Mouse (Mus musculus) liver, embryonic 14.5 days (tissue): ENCODE results near the gene Hormad1. TPM values are rescaled to one million over a fixed set of nuclear protein-coding genes. Genes with fewer than 3 reads are reported as not detected.

Experiments
- ATAC-seq: fragments of 200-750 bp; cut with Nextera tagmentation; 2 replicates; pipeline ENCODE4 v1.8.0; 2017; ENCODE audit warnings: moderate number of reproducible peaks, mild to moderate bottlenecking, moderate library complexity; ENCODE audit not compliant: insufficient read depth
- DNase-seq, 3 experiments: peaks; one replicate each; pipeline ENCODE4 v3.0.0-alpha.2; 2012 to 2013; ENCODE audit warnings: low read depth in 3 of 3, low spot score in 3 of 3
- H3K27ac ChIP-seq: fragments of 300-500 bp; sonication (generic); 2 replicates; pipeline ENCODE4 v1.5.1; 2014; ENCODE audit warnings: moderate library complexity, mild to moderate bottlenecking, control low read depth, inconsistent platforms
- H3K27me3 ChIP-seq: fragments of 300-500 bp; sonication (generic); 2 replicates; pipeline ENCODE4 v1.6.1; 2014; ENCODE audit warnings: mild to moderate bottlenecking, low read length, moderate library complexity; ENCODE audit not compliant: control insufficient read depth, insufficient read depth
- H3K36me3 ChIP-seq: fragments of 300-500 bp; sonication (generic); replicated peaks from 2 replicates; pipeline ENCODE4 v1.6.1; 2014; ENCODE audit warnings: low read depth; ENCODE audit not compliant: control insufficient read depth, insufficient read depth
- H3K4me1 ChIP-seq, 2 experiments: fragments of 200-500 bp in 1 of 2; fragments of 300-500 bp in 1 of 2; sonication (generic) in 1 of 2; replicated peaks; 2 replicates each; pipeline ENCODE4 v1.6.1; 2012 to 2014; ENCODE audit warnings: antibody characterized with exemption in 1 of 2, inconsistent platforms in 1 of 2, low read length in 1 of 2; ENCODE audit not compliant: control insufficient read depth in 2 of 2, insufficient read depth in 2 of 2
- H3K4me2 ChIP-seq: fragments of 300-500 bp; sonication (generic); 2 replicates; pipeline ENCODE4 v1.6.1; 2014; ENCODE audit warnings: low read depth, mild to moderate bottlenecking, control low read depth, moderate library complexity
- H3K4me3 ChIP-seq, 2 experiments: fragments of 200-500 bp in 1 of 2; fragments of 300-500 bp in 1 of 2; sonication (generic) in 1 of 2; 2 replicates each; pipeline ENCODE4 v1.5.1; 2012 to 2014; ENCODE audit warnings: low read depth in 2 of 2, low read length in 2 of 2, mild to moderate bottlenecking in 2 of 2, control low read depth in 1 of 2, inconsistent platforms in 1 of 2, moderate library complexity in 1 of 2; ENCODE audit not compliant: insufficient read depth in 1 of 2
- H3K9ac ChIP-seq: fragments of 300-500 bp; sonication (generic); replicated peaks from 2 replicates; pipeline ENCODE4 v1.6.1; 2014; ENCODE audit warnings: mild to moderate bottlenecking, control low read depth, moderate library complexity
- H3K9me3 ChIP-seq: fragments of 300-500 bp; sonication (generic); 2 replicates; pipeline ENCODE4 v1.6.1; 2016; ENCODE audit warnings: low read length, mixed read lengths; ENCODE audit not compliant: control insufficient read depth
- CTCF ChIP-seq: IDR thresholded peaks from 2 replicates; pipeline ENCODE4 v1.5.1; 2016; ENCODE audit warnings: antibody characterized with exemption, low read depth, control low read depth
- EP300 ChIP-seq: IDR thresholded peaks from 2 replicates; pipeline ENCODE4 v1.6.1; 2016; ENCODE audit warnings: antibody characterized with exemption, low read depth
- WGBS: fragments of 180-500 bp; shearing (Covaris S2); extraction: QIAGEN DNeasy Blood & Tissue Kit; methylation state at CpG from one replicate; pipeline ENCODE4 v1.1.7; 2014; ENCODE audit not compliant: insufficient replicate concordance; 5-methylcytosine and 5-hydroxymethylcytosine counted together
- polyA plus RNA-seq, 2 experiments: library from polyadenylated mRNA; depleted of rRNA in 1 of 2; stranded (reverse) in 1 of 2; unstranded in 1 of 2; fragments of >200 nt; fragmentation: Nextera tagmentation in 1 of 2; extraction: Ambion mirVana in 1 of 2; gene quantifications; 2 replicates each; pipeline versions ENCODE4 v1.2.1 to v1.2.3; 2012 to 2014

The Hormad1 gene
- not detected in 2 replicates for polyA plus RNA-seq (2012; rRNA removed)
- 0.06 TPM in 1 of 2 replicates, not detected in the other for polyA plus RNA-seq (2014; fragmentation: Nextera tagmentation; extraction: Ambion mirVana)

GRCm38 (mm10) chr3:95559437-95559836, at the start of gene Hormad1:
Gene Hormad1 (plus strand): TSS chr3:95559677.
- Histone ChIP-seq H3K36me3 (no peaks in the 10 kb centered on the region), H3K27me3 (no peaks in the 10 kb centered on the region; the same call in 1 of the 2 replicates), H3K4me3 (no peak within 1 kb of the TSS), H3K27ac (no peak within 1 kb of the TSS), H3K4me1 (no peaks in the 10 kb centered on the region), H3K9ac (no peak within 1 kb of the TSS), H3K4me2 (no peak within 1 kb of the TSS), H3K9me3 (no peaks in the 10 kb centered on the region)
- no peak for TF ChIP-seq EP300
- TF ChIP-seq CTCF = no peak
- DNase-seq = no peak
- WGBS = 85% methylated on average over 27 of the region's 27 CpGs
- no peak for ATAC-seq

GRCm38 (mm10) chr3:95511611-95512180, 47.8 kb upstream of the Hormad1 start:
- DNase-seq = no peak
- Histone ChIP-seq H3K4me2 (no peak overlapping the region), H3K4me3 (no peak overlapping the region), H3K27ac (no peak overlapping the region), H3K36me3 (no peaks in the 10 kb centered on the region), H3K9me3 (no peaks in the 10 kb centered on the region), H3K27me3 (no peaks in the 10 kb centered on the region), H3K9ac (no peak overlapping the region), H3K4me1 (peaks cover 19% of the 10 kb centered on the region in 2 experiments)
- TF ChIP-seq CTCF (no peak), EP300 (no peak)
- no peak for ATAC-seq
- WGBS = 45% methylated on average over 9 of the region's 9 CpGs

GRCm38 (mm10) chr3:95516614-95517041, 42.8 kb upstream of the Hormad1 start:
- peak overlapping the region; percentile 2 to 15; a peak in 2 of 4 replicates for H3K4me3 ChIP-seq
- peak overlapping the region; percentile 67 for H3K9ac ChIP-seq
- peak overlapping the region; percentile 98 for H3K27ac ChIP-seq
- no peaks in the 10 kb centered on the region for H3K27me3 ChIP-seq
- peak; percentile 81 to 88 (median 84) for DNase-seq
- H3K36me3 ChIP-seq = no peaks in the 10 kb centered on the region
- peaks cover 57 to 60% of the 10 kb centered on the region in 2 experiments for H3K4me1 ChIP-seq
- 13% methylated on average over 3 of the region's 3 CpGs for WGBS
- no peaks in the 10 kb centered on the region for H3K9me3 ChIP-seq
- peak overlapping the region; percentile 66 for H3K4me2 ChIP-seq
- peak; percentile 80 for ATAC-seq
- TF ChIP-seq EP300 (peak; percentile 94), CTCF (no peak)

GRCm38 (mm10) chr3:95517493-95517898, 42.0 kb upstream of the Hormad1 start:
- Histone ChIP-seq H3K4me3 (no peak overlapping the region), H3K27me3 (no peaks in the 10 kb centered on the region), H3K9ac (peak overlapping the region; percentile 67), H3K4me1 (peaks cover 62 to 63% of the 10 kb centered on the region in 2 experiments), H3K36me3 (no peaks in the 10 kb centered on the region), H3K27ac (peak overlapping the region; percentile 98), H3K4me2 (peak overlapping the region; percentile 66), H3K9me3 (no peaks in the 10 kb centered on the region)
- ATAC-seq = no peak
- DNase-seq = peak; percentile 70 to 80 (median 75)
- 18% methylated on average over 10 of the region's 10 CpGs for WGBS
- TF ChIP-seq EP300 (no peak), CTCF (peak; percentile 98)

GRCm38 (mm10) chr3:95518891-95519290, 40.6 kb upstream of the Hormad1 start:
- peak overlapping the region; percentile 71 for H3K4me2 ChIP-seq
- TF ChIP-seq EP300 (no peak), CTCF (no peak; the same call in 1 of the 2 replicates)
- H3K27me3 ChIP-seq = no peaks in the 10 kb centered on the region
- no peaks in the 10 kb centered on the region for H3K9me3 ChIP-seq
- H3K4me1 ChIP-seq = peaks cover 66 to 70% of the 10 kb centered on the region in 2 experiments
- peak; percentile 48 for ATAC-seq
- 31% methylated on average over 7 of the region's 7 CpGs for WGBS
- no peaks in the 10 kb centered on the region for H3K36me3 ChIP-seq
- peak overlapping the region; percentile 98 for H3K27ac ChIP-seq
- DNase-seq = peak; percentile 31 to 56 (median 31)
- peak overlapping the region; percentile 64 for H3K9ac ChIP-seq
- H3K4me3 ChIP-seq = peak overlapping the region in 1 of 2 experiments; percentile 15; a peak in 1 of 4 replicates
